Mouse (Mus musculus) C2C12 (cell line): Measurements from ENCODE around the gene Tmem56. TPM values are rescaled to one million over a fixed set of nuclear protein-coding genes. Genes with fewer than 3 reads are reported as not detected.

ENCODE experiments used
- H3K27me3 ChIP-seq: one replicate; pipeline ENCODE4 v1.6.1; 2011; ENCODE audit not compliant: control insufficient read depth, insufficient read depth, insufficient read length
- H3K36me3 ChIP-seq: one replicate; pipeline ENCODE4 v1.6.1; 2011; ENCODE audit not compliant: control insufficient read depth, insufficient read depth
- H3K4me3 ChIP-seq: one replicate; pipeline ENCODE4 v1.5.1; 2011; ENCODE audit warnings: mild to moderate bottlenecking, control low read depth; ENCODE audit not compliant: poor library complexity, insufficient read depth, severe bottlenecking
- H3K79me2 ChIP-seq: one replicate; pipeline ENCODE4 v1.6.1; 2011; ENCODE audit not compliant: control insufficient read depth, insufficient read depth
- H3K79me3 ChIP-seq: one replicate; pipeline ENCODE4 v1.6.1; 2011; ENCODE audit warnings: low read depth, control low read depth
- H3ac ChIP-seq: one replicate; pipeline ENCODE3; 2011; ENCODE audit warnings: low read depth; ENCODE audit not compliant: control insufficient read depth, insufficient read length
- CEBPB ChIP-seq: IDR thresholded peaks from one replicate; pipeline ENCODE4 v1.6.1; 2011; ENCODE audit warnings: low read depth, mild to moderate bottlenecking, control low read depth, moderate library complexity
- CTCF ChIP-seq: IDR thresholded peaks from one replicate; pipeline ENCODE4 v1.5.1; 2011; ENCODE audit not compliant: control insufficient read depth, insufficient read depth, insufficient read length
- FOSL1 ChIP-seq: IDR thresholded peaks from one replicate; pipeline ENCODE4 v1.8.0; 2011; ENCODE audit warnings: mild to moderate bottlenecking, low read length; ENCODE audit not compliant: poor library complexity, insufficient read depth, severe bottlenecking
- MAX ChIP-seq: IDR thresholded peaks from one replicate; pipeline ENCODE4 v1.6.1; 2011; ENCODE audit warnings: mild to moderate bottlenecking, control low read depth
- MYOD1 ChIP-seq: IDR thresholded peaks from one replicate; pipeline ENCODE4 v1.6.1; 2011; ENCODE audit warnings: low read depth; ENCODE audit not compliant: control insufficient read depth, insufficient read length
- MYOG ChIP-seq: IDR thresholded peaks from one replicate; pipeline ENCODE4 v1.6.1; 2011; ENCODE audit not compliant: control insufficient read depth, insufficient read length; ENCODE audit errors: extremely low read depth
- USF1 ChIP-seq: IDR thresholded peaks from one replicate; pipeline ENCODE4 v1.6.1; 2011; ENCODE audit warnings: low read depth, mild to moderate bottlenecking, control low read depth, moderate library complexity
- polyA plus RNA-seq: library from polyadenylated mRNA; unstranded; fragments of >200 nt; fragmentation: generic; extraction: Trizol; gene quantifications from one replicate; pipeline ENCODE4 v1.2.1, GENCODE M21; 2012; ENCODE audit warnings: missing spikeins

The Tmem56 gene
- polyA plus RNA-seq, 1 experiment: 0.09 TPM

DNA sequence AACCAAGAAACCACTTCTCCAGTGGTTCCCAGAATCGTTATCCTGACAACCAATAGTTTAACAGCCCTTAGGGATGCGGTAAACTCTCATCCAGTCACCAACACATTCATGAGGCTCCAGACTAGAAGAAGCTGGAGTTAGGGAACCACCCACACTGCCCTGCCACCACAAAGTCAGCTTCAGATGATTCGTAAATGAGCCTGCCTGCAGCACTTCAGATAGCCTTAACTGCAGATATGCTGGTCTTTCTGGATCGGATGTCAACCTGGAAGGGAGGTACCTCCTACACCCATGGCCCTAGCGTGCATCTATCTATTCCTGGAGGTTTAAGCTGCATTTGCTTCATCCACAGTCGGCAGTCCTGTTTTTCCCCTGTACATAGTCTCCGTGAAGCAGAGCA, 60.9 kb downstream of the Tmem56 start:
- Histone ChIP-seq H3K4me3 (no peak overlapping the region), H3ac (no peak overlapping the region), H3K36me3 (no peaks in the 10 kb centered on the region), H3K79me2 (no peaks in the 10 kb centered on the region), H3K79me3 (no peaks in the 10 kb centered on the region), H3K27me3 (no peaks in the 10 kb centered on the region)
- TF ChIP-seq CEBPB: no peak
- no peak for TF ChIP-seq MAX
- TF ChIP-seq USF1: no peak
- TF ChIP-seq MYOG: no peak

DNA sequence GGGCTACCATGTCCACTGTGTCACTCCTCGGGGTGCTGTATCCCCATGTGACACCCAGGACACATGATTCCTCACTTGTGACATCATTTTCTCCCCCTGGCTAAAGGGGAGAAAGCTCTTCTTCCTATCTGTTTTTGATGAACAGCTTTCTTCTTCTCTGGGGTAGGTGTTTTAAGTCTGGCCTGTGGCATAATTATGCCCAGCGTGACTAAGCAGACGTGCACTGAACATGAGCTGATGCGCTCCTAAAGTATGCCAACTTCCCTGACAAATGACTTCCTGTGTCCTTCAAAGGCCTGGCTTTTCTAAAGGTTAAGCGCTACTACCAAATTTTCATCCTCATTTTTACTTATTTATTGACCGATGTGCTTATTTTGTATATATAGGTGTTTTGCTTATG, 65.9 kb downstream of the Tmem56 start:
- Histone ChIP-seq H3K36me3 (no peaks in the 10 kb centered on the region), H3K27me3 (no peaks in the 10 kb centered on the region), H3K4me3 (no peak overlapping the region), H3K79me3 (no peaks in the 10 kb centered on the region), H3K79me2 (no peaks in the 10 kb centered on the region), H3ac (no peak overlapping the region)
- no peak for TF ChIP-seq MYOD1
- TF ChIP-seq CEBPB: no peak
- TF ChIP-seq CTCF: no peak
- no peak for TF ChIP-seq USF1
- TF ChIP-seq MAX: no peak
- no peak for TF ChIP-seq FOSL1
- no peak for TF ChIP-seq MYOG

DNA sequence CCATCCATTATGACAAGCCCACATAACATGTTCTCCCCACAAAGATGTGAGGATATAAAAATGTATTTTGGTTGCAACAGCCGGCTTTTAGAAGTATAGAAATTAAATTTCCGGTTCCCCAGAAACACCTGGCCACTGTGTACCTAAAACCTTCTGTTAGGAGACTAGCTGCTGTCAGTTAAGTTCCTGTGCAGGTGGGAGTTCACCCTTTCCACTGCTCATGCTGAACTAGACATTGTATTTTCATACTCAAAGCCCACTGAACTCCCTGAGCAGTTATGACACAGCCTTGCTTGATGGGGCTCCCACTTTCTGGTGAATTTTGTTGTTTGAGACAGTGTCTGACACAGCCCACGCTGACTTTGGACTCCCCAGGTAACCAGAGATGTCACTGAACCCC, 69.4 kb downstream of the Tmem56 start:
- TF ChIP-seq MAX (no peak), USF1 (no peak), CTCF (no peak), FOSL1 (no peak), MYOG (no peak), MYOD1 (no peak), CEBPB (no peak)
- Histone ChIP-seq H3K4me3 (no peak overlapping the region), H3K79me3 (no peaks in the 10 kb centered on the region), H3ac (no peak overlapping the region), H3K27me3 (no peaks in the 10 kb centered on the region), H3K36me3 (no peaks in the 10 kb centered on the region), H3K79me2 (no peaks in the 10 kb centered on the region)

DNA sequence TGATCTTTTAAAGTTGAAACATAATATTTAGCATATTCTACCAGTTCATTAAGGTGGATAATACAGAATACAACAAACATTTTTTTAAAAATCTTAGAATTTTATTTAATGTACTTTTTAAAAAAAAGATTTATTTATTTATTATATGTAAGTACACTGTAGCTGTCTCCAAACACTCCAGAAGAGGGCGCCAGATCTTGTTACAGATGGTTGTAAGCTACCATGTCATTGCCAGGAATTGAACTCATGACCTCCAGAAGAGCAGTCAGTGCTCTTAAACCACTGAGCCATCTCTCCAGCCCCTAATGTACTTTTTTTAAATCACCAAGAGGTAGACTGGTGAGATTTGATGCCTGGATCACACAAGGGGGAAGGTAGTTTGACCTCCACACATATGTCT, 70.7 kb downstream of the Tmem56 start:
- Histone ChIP-seq H3ac (no peak overlapping the region), H3K27me3 (no peaks in the 10 kb centered on the region), H3K36me3 (no peaks in the 10 kb centered on the region), H3K4me3 (no peak overlapping the region), H3K79me2 (no peaks in the 10 kb centered on the region), H3K79me3 (no peaks in the 10 kb centered on the region)
- TF ChIP-seq MAX: no peak
- TF ChIP-seq MYOG: no peak
- no peak for TF ChIP-seq CTCF
- no peak for TF ChIP-seq FOSL1
- TF ChIP-seq USF1: no peak
- TF ChIP-seq CEBPB: no peak
- TF ChIP-seq MYOD1: no peak

DNA sequence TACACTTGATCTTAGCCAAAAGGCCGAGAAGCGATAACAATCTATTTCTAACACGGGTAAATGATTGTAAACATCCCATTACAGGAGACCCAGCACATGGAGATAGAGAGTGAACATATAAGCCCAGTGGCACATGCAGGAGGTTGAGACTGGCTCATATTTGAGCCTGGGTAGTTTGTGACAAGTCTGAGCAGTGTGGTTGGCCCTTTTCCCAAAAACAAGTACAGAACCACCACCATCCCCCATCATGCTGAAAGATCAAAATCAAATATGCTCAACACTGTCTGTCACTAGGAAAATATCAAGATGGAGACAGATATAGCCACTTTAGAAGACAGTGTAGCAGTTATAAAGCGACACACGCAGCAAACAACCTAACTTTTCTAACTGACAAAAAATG, 73.9 kb downstream of the Tmem56 start:
- no peaks in the 10 kb centered on the region for H3K79me2 ChIP-seq
- H3K36me3 ChIP-seq: no peaks in the 10 kb centered on the region
- H3K4me3 ChIP-seq: no peak overlapping the region
- H3ac ChIP-seq: no peak overlapping the region
- TF ChIP-seq MYOG (no peak), CTCF (no peak), MAX (no peak), MYOD1 (no peak), FOSL1 (no peak), USF1 (no peak), CEBPB (no peak)
- no peaks in the 10 kb centered on the region for H3K27me3 ChIP-seq
- no peaks in the 10 kb centered on the region for H3K79me3 ChIP-seq

DNA sequence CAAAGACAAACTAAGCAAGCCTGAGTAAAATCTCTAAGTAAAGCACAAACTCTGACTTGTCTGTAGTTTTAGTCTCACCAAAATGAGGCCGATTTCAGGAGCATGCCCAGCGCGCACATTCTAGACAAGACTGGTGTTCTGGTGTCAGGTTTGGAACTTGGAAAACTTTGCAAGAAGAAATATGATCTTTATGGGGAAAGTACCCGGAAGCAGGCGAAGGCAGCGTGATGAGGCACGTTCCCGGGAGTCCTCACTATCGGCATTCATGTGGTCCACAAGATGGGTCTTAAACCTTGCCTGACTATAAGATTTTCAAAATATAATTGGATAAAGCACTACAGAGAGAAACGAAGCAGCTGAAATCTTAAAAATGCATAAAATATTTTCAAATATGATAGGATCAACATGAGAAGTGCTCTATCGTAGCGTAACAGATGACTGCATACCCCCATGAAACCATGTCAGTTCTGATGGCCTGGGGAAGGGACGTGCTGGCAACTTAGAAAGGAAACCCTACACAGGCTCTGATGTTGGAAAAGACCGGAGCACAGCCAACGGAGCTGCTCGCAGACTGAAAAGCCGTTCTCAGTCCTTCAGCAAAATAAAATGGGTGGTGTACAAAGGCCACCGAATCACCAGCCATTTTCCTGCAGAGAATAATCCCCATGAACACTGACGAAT, 76.6 kb downstream of the Tmem56 start:
- Histone ChIP-seq H3K27me3 (no peaks in the 10 kb centered on the region), H3K79me3 (no peaks in the 10 kb centered on the region), H3K79me2 (no peaks in the 10 kb centered on the region), H3K4me3 (no peak overlapping the region), H3ac (no peak overlapping the region), H3K36me3 (no peaks in the 10 kb centered on the region)
- TF ChIP-seq CEBPB: no peak
- no peak for TF ChIP-seq MYOG
- TF ChIP-seq USF1: no peak
- no peak for TF ChIP-seq MYOD1
- TF ChIP-seq MAX: no peak
- TF ChIP-seq FOSL1: no peak
- TF ChIP-seq CTCF: no peak
